Mouse (Mus musculus) gastrocnemius, adult 2 months (tissue): ENCODE measurements around the gene Gnb2. TPM values are rescaled to one million over a fixed set of nuclear protein-coding genes. Genes with fewer than 3 reads are reported as not detected.
A peak's percentile ranks its signal among the peaks of the same experiment; 100 is the strongest.

Experiments used
- DNase-seq: peaks from one replicate; pipeline ENCODE4 v3.0.0; 2022
- H3K27ac ChIP-seq: fragments of 200-600 bp; 2 replicates; pipeline ENCODE4 v1.8.1; 2022; ENCODE audit warnings: mild to moderate bottlenecking
- H3K4me3 ChIP-seq: fragments of 200-600 bp; 2 replicates; pipeline ENCODE4 v1.8.1; 2022; ENCODE audit warnings: mild to moderate bottlenecking, moderate library complexity
- CTCF ChIP-seq: fragments of 200-600 bp; IDR thresholded peaks from 2 replicates; pipeline ENCODE4 v1.8.1; 2022; ENCODE audit warnings: antibody characterized with exemption, mild to moderate bottlenecking, moderate library complexity
- intact Hi-C: fragments of 180-260 bp; cut with DNase I; formaldehyde crosslinking; loops from one replicate; pipeline ENCODE4 v1.15.1; 2025
- total RNA-seq, 2 experiments: library from RNA; stranded (reverse); gene quantifications; 2 replicates each; pipeline ENCODE4 v1.2.3; 2021

Gene Gnb2
- total RNA-seq, 2 experiments from 2014 or later = 118 to 148 TPM

DNA sequence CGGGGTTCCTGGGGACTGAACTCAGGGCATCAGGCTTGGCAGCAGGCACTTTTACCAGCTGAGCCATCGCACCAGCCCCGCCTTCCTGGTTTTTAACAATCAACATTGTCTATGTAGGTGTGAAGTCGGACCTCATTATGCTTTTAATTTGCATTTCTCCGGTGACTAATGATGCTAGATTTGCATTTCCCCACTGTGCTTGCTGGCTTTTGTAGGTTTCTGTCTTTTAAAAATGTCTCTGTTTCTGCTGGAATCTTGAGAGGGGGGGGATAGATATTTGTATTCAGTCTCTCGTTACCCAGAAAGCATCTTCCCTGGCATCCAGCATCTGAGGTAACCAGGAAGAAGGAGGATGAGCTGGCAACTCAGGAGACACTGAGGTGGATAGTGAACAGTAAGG, 28.2 kb upstream of the Gnb2 start:
- H3K4me3 ChIP-seq = no peak overlapping the region
- no peak for DNase-seq
- H3K27ac ChIP-seq = no peak overlapping the region
- intact Hi-C loops = no loop called here
- TF ChIP-seq CTCF = no peak

DNA sequence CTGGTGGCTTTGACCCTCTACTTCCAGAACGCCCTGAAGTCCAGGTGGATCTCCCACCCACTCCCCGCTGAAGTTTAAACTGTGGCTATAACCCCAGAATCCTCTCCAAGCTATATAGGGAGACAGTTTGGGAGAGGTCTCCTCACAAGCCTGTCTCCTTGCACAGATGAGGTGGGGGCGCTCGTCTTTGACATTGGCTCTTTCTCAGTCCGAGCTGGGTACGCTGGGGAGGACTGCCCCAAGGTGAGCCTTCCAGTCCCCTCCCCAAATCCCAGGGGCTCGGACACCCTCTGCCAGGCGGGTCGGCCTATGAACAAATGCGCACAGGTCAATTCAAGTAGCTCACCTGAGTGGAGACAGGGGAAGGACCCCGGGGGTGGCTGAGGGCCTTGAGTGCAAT, 20.6 kb upstream of the Gnb2 start:
- TF ChIP-seq CTCF = no peak
- H3K4me3 ChIP-seq = no peak overlapping the region
- intact Hi-C loops = no loop called here
- H3K27ac ChIP-seq = no peak overlapping the region
- no peak for DNase-seq

DNA sequence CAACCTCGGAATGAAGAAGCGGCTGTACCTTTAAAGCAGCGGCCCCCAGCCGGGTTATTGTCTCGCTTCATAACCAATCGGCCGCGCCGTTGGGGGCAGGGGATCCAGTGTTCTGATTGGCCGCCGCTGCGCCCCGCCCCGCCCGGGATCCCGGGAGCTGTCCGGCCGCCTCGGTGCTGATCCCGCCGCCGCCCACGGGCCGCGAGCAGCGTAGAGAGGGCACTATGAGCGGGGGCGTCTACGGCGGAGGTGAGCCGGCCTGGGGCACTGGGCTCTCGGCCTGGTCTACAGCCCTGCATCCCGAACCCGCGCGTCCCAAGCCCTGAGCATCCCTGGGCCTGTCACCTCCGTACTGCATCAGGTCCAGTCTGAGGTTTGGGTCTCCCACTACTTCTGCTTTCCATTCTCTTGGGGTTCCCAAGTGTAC, 20.1 kb upstream of the Gnb2 start, which contains the start of gene Actl6b:
Gene Actl6b (plus strand): TSS at position 107 of the 427 bp plus-strand sequence.
- no peak within 1 kb of the TSS; the same call in 1 of the 2 replicates for H3K4me3 ChIP-seq
- no peak for TF ChIP-seq CTCF
- DNase-seq = peak; percentile 80
- H3K27ac ChIP-seq = no peak within 1 kb of the TSS
- intact Hi-C loops = no loop called here

DNA sequence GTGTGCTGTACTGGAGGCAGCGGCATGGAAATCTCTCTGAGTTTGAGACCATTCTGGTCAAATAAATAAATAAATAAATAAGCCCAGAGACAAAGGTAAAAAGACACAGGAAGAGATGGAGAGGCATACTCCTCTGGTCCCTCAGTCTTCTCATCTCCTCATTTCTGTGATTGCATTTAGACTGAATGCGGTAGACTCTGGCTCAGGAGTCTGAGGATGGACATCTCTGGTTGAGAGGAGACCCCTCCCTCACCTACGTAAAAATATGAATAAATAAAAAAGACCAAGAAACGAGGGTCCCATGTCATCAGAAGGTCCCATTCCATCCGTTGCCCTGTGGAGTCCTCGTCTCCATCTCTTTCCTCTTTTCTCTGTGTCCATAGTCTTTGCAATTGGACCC, 19.7 kb upstream of the Gnb2 start:
- intact Hi-C loops = no loop called here
- no peak overlapping the region; the same call in 1 of the 2 replicates for H3K4me3 ChIP-seq
- TF ChIP-seq CTCF = no peak
- no peak overlapping the region for H3K27ac ChIP-seq
- no peak for DNase-seq

DNA sequence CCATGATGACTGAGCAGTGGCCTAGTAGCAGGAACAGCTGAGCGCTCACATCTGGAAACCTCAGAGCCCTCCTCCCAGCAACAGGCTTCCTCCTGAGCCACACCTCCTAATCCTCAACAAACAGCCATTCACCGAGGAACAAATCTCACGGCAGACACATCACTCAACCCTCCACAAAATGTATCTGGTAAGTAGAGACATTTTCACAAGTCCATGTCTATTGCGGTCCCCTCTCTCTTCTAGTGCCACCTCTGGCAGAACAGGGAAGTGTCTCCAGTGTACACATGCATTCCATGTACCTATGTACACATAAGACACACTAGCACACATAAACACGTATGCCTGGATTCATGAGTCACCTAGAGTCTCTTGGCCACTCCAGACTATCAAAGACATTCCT, 17.8 kb upstream of the Gnb2 start:
- Histone ChIP-seq H3K4me3 (no peak overlapping the region), H3K27ac (no peak overlapping the region)
- no peak for DNase-seq
- peak; percentile 25; the same call in 1 of the 2 replicates for TF ChIP-seq CTCF
- intact Hi-C loops = no loop called here

DNA sequence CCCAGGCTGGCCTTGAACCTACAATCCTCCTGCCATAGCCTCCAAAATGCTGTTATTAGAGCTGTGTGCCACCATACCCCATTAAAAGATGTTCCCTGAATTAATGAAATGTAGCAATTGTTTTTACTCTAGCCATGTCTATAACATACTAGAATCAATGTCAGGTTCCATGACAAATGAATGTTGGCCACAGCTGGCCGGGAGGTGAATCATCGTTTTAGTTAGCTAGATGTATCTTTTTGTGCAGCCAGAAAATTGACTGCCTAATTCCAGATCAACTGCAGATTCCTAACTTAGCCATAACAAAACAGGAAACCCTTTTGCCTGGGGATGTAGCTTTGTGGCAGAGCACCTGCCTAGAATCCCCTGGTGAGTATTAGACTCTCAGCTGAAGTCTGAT, 16.5 kb upstream of the Gnb2 start:
- Histone ChIP-seq H3K27ac (no peak overlapping the region), H3K4me3 (no peak overlapping the region)
- intact Hi-C loops = no loop called here
- TF ChIP-seq CTCF = no peak
- no peak for DNase-seq

DNA sequence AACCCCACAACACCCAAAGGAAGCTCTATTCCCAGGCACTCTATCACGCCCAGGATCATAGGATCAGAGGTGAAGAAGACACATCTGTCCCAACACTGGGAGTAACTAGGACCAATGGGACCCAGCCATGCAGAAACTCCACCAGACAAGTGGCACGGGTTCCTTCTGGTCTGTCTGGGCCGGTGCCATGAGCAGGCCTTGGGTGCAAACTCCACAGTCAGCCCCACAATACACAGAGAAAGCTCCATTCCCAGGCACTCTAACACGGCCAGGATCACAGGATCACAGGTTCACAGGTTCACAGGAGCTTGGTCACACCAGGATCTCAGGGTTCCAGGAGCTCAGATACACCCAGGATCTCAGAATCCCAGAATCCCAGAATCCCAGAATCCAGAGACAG, 12.3 kb upstream of the Gnb2 start:
- H3K4me3 ChIP-seq = no peak overlapping the region
- intact Hi-C loops = no loop called here
- TF ChIP-seq CTCF = no peak
- no peak for DNase-seq
- no peak overlapping the region for H3K27ac ChIP-seq

DNA sequence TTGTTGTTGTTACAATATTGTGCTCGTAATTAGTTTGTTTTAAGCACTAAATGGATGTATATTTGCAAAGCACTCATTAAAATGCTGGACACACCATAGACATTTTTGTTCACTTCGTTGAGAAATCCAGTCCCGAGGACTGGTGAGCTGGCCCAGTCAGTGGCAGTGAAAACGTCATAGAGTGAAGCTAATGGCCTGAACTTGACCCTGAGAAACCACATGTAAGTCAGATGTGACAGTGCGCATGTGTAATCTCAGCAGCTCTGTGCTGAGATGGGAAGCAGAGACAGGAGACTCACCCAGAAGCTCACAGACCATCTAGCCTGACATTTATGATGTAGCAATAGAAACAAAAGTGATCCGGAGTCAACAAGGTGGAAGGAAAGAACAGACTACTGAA, 11.6 kb upstream of the Gnb2 start:
- no peak for TF ChIP-seq CTCF
- no peak overlapping the region for H3K27ac ChIP-seq
- intact Hi-C loops = no loop called here
- DNase-seq = no peak
- no peak overlapping the region for H3K4me3 ChIP-seq

DNA sequence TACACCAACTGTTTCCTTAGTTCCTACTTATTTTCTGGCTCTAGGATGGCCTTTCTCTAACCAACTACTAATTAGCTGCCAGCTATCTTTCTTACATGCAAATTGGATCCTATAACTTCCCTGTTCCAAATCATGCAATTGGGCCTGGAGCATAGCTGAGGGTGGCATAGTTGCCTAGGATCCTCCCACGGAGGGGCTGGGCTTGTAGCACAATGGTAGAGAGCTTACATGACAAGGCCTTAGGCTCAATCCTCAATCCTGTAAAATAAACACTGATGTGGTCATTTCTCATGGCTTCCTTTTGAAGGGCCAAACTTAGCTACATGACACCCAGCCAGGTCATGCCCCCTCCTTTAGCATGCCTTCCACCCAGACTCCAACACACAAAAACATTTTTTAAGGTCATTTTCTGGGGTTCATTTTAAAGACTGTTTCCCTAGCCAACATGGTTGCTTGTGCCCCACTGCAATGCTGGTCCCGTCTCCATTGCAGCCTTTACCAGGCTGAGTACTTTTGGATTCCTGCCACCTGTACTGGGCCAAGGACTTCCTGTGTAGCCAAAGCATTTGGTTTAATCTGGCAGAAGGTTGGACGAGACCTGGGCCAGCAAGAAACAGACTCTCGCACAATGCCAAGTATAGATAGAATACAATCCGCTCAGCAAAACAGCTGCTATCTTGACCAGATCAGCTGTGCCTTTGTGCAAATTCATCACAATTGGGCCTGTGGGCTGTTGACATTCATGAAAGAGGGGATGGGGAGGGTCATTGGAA, 8.6 kb upstream of the Gnb2 start:
- no peak for TF ChIP-seq CTCF
- intact Hi-C loops = no loop called here
- DNase-seq = no peak
- H3K27ac ChIP-seq = no peak overlapping the region
- H3K4me3 ChIP-seq = no peak overlapping the region

DNA sequence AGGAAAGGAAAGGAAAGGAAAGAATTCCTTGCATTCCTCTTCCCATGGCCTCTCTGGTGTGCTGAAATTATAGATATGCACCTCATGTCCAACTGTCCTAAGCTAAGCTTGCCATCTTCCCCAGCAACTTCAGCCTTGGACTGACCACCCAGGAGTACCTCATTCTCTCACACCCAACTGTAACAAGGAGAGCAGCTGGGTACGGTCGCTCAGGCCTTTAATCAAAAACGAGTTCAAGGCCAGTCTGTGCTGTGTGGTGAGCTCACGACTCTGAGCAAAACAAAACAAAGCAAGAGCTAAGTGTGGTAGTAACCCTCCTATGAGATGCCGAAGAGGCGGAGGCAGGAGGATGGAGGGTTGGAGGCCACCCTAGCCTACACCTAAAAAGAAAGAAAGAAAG, 7.7 kb upstream of the Gnb2 start:
- TF ChIP-seq CTCF = no peak

DNA sequence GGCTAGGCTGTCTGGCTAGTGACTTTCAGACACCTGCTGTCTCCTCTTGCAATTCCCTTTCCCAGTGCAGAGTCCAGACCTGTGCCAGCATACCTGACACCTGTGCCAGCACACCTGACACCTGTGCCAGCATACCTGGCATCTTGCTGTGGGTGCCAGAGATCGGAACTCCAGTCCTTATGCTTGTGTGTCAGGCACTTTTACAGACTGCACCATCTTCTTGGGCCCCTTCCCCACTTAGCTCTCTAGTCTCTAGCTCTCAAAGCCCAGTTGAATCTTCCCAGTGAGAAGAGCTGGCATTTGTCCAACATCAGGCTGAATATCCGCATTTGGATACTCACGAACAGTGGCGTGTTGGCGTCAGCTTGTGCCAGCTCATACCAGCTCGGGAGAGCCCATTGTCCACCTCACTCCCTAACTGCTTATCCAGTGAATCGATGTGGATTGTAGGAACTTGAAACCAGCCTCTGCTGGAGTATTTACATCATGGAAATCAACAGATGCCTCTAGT, 6.0 kb upstream of the Gnb2 start:
- intact Hi-C loops = no loop called here
- Histone ChIP-seq H3K4me3 (no peak overlapping the region), H3K27ac (no peak overlapping the region)
- no peak for DNase-seq
- TF ChIP-seq CTCF = no peak

More for the DNA sequence above, 7.7 kb upstream of the Gnb2 start:
- no peak overlapping the region for H3K4me3 ChIP-seq
- intact Hi-C loops = no loop called here
- no peak overlapping the region for H3K27ac ChIP-seq
- no peak for DNase-seq

DNA sequence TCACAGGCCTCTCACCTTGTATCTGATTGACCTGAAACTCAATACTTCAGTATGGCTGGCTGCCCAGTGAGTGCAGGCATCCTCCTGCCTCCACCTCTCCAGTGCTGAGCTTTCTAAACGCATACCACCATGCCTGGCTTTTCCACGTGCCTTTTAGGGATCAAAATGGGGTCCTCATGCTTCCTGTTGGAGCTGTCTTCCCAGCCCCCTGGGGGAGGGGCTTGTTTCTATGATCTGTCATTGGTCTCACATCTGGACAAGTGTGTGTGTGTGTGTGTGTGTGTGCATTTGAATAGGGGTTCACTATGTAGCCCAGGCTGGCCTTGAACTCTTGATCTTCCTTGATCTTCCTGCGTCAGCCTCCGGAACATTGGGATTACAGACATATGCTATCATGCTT, 4.2 kb upstream of the Gnb2 start:
- no peak for DNase-seq
- no peak for TF ChIP-seq CTCF
- Histone ChIP-seq H3K4me3 (no peak overlapping the region), H3K27ac (no peak overlapping the region)
- intact Hi-C loops = no loop called here

DNA sequence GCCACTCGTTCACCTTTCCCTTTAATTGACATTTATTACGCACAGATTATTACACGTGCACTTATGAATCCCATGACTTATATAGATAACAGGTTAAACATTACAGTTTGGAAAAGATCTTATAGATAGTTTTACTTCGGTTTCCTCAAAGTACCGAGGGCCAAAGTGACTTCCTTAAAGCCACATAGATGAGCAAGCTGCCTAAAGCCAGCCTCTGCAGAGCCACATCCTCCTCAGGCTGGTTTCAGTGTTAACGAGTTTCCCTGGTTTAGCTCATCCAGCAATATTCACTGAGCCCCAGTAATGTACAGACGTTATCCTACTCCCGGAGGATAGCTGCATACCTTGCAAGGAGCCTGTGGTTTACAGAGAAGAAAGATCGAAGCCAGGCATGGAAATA, 2.0 kb upstream of the Gnb2 start:
- intact Hi-C loops = no loop called here
- H3K27ac ChIP-seq = no peak overlapping the region
- no peak for DNase-seq
- H3K4me3 ChIP-seq = no peak overlapping the region
- TF ChIP-seq CTCF = no peak

DNA sequence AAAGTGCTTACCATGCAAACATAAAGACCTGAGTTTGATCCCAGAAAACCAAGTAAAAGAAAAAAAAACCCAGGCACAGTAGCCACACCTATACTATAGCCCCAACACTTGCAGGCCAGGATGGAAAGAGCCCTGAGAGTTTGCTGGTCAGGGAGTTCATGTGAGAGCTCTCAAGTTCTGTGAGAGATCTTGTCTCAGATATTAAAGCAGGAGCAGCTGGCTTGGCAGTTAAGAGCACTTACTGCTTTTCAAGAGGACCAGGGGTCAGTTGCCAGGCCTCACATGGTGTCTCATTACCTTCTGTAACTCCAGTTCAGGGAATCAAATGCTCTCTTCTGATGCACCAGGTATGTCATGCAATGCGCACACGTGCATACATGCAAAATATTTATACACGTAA, 1.5 kb upstream of the Gnb2 start:
- TF ChIP-seq CTCF = no peak
- H3K27ac ChIP-seq = peak overlapping the region; percentile 51; the same call in 1 of the 2 replicates
- intact Hi-C loops = loop anchor here (5.0 kb wide), 2 partner anchors 68 to 638 kb away; partner anchors contain the start of genes Ap4m1, Mcm7 and Mospd3
- peak; percentile 42 for DNase-seq
- no peak overlapping the region for H3K4me3 ChIP-seq
